Mouse (Mus musculus) spleen, adult 2 months (tissue): ENCODE data around the gene Lrrc31.

Source experiments
- CTCF ChIP-seq: fragments of 200-500 bp; IDR thresholded peaks from 2 replicates; pipeline ENCODE4 v1.5.1; 2011; ENCODE audit warnings: mild to moderate bottlenecking, inconsistent platforms; ENCODE audit not compliant: insufficient read depth, insufficient read length, insufficient replicate concordance; ENCODE audit errors: extremely low read depth
- POLR2A ChIP-seq: fragments of 200-500 bp; IDR thresholded peaks from 2 replicates; pipeline ENCODE4 v1.6.1; 2011; ENCODE audit warnings: low read depth, low read length, inconsistent platforms

DNA sequence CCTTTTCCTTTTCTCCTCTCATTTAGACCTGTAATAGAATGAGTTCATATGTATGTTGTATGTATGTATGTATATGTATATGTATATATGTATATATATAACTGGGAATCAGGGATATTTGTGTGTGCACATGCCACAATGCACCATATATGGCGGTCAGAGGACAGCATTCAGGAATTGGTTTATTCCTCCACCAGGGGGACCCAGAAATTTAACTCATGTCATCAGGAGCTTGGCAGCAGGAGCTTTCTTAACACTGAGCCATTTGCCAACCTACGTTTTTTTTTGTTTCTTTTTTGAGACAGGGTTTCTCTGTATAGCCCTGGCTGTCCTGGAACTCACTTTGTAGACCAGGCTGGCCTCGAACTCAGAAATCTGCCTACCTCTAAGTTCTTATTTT lies 66.0 kb downstream of the Lrrc31 start:
- no peak for TF ChIP-seq CTCF
- no peak for TF ChIP-seq POLR2A
